Mouse (Mus musculus) E14TG2a.4 (cell line): ENCODE data around the gene Naaladl1.

Source experiments
- CTCF ChIP-seq: conservative IDR thresholded peaks from 2 replicates; pipeline ENCODE4 v1.5.1; 2014; ENCODE audit warnings: low read length
- NANOG ChIP-seq: IDR thresholded peaks from 2 replicates; pipeline ENCODE4 v1.6.1; 2014; ENCODE audit warnings: borderline replicate concordance, low read length, mixed read lengths
- POU5F1 ChIP-seq: IDR thresholded peaks from 2 replicates; pipeline ENCODE4 v1.6.1; 2014; ENCODE audit warnings: low read length, borderline replicate concordance

DNA sequence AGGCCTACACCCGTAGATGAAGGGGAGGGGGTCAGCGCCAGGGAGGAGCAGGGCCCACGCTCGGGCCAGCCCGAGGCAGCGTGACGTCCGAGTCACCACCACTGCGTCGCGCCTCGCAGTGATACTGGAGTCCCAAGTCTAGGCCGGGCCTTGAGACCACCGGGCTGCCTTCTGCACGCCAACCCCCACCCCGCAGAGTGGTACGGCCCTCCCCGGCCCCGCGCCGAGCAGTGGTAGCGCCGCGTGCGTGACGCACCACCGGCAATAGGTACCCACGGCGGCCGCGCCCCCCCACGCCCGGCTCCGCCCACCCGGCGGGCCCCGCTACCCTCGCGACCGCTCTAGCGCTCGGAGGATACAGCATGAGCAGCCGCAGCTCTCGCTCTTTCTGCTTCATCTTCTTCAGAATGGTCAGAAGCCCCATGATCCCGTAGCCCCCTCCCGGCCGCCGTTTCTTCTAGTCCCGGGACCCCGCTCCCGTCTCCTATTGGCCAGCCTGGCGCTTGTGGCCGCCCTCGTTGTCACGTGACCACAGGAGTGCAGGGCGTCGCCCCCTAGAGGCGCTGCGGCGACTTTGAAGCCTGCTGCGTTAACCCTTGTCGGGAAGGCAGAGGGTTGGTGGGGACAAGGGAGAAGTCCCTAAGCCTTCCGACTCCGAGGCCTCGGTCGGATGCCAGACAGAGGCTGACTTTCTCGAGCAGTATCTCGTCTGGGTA is 35.3 kb downstream of the Naaladl1 start, which contains the start of gene Batf2:
- TF ChIP-seq CTCF (no peak), POU5F1 (no peak), NANOG (no peak)
